Mouse (Mus musculus) embryo, embryonic 10.5 days (tissue): ENCODE data around the gene Taok3.

Experiments
- DNase-seq: peaks from one replicate; pipeline ENCODE4 v3.0.0-alpha.2; 2015; ENCODE audit warnings: low spot score

Taok3 gene

DNA sequence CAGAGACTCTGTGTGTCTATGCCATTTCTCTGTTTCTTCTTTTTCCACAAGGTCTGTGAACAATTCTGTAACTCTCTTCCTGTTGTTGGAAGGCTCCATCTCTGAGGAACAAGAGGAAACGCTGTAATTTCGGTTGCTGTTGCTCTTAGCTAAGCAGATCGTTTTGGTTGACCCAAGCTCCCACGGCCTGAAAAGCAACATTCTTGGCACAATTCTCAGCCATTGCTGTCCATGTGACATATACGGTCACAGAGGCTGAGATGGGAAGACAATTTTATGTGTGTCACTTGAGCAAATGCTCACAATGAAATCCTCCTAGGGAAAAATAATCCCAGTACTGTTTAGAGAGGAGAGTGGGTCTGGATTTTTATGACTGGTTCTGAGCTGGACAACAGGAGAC is 62.0 kb downstream of the Taok3 start:
- DNase-seq = no peak

DNA sequence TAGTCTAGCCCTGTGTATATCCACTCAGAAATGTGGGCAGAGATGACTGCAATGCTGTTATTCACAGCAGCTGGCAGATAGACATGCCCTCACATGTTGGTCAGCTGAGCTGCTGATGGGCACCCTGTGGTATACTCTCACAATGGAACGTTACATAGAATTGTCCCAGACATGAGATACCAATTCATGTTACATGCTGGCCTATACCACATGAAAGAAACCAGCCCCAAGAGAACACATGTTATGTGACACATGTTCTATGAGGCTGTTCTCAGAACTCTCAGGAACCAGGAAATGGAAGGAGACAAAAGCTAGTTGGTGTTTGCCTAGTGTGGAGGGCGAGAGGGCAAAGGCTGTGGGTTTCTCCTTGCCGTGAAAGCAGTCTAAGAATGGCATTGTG is 62.5 kb downstream of the Taok3 start:
- DNase-seq = no peak

DNA sequence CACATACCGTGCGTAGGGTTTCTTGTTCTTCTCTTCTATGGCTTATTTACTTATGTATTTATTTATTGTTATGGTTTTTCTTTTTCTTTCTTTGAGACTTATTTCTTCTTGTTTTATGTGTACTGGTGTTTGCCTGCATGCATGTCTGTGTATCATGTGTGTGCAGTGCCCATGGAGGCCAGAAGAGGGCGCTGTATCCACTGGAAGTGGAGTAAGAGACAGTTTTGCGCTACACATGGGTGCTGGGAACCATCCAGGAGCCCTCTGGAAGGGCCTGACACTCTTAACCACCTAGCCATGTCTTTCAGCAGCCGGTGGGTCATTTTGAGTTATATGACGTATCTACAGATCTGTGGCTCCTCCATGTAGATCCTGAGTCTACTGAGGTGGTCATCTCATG is 64.9 kb downstream of the Taok3 start:
- DNase-seq = no peak

DNA sequence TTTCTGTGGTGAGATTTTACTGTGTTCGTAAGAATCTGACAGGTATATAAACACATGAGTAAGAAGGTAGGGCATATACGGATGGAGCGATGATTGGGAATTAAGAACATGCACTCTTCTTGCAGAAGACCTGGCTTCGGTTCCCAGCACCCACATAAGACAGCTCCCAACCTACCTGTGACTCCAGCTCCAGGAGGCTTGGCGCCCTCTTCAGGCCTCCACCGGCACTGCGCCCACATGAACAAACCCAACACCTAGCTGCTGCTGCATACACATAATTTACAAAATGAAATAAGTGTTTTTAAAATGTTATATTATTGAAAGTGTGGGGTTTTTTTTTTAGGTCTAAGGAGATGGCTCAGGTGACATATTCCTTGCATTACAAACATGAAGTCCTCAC is 65.7 kb downstream of the Taok3 start:
- DNase-seq = no peak

DNA sequence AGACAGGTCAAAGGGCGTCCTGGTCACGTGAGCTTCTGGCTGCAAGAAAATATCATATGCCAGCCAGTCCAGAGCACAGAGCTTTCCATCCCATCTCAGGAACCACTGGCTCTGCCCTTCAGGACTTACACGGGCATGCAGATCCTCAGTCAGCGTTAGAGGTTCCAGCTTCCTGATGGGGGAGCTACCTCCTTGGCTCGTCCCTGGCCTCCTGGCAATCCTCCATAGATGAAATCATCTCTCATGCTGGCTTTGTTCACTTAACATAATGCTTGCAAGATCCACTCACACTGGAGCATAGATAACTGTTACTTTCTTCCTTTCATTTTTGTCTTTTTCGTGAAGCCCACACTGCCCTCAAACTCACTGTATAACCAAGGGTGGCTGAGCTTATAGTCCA is 72.1 kb downstream of the Taok3 start:
- DNase-seq = no peak

DNA sequence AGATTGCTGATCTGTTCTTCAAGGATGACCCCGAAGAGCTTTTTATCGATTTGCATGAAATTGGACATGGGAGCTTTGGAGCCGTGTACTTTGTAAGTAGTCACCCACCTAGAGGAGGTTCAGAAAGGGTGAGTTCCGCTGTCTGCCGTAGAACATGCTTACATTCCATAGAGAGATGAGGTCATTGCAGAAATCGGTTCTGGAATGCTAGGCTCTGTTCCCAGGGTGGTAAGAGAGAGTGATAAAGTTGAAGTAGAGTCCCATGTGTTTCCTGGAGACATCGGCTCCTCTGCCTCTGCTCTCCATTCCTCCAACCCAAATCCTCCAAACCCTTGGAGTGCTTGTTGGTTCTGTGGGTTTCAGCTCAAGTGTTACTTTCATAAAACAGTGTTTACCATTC is 73.8 kb downstream of the Taok3 start:
- no peak for DNase-seq

DNA sequence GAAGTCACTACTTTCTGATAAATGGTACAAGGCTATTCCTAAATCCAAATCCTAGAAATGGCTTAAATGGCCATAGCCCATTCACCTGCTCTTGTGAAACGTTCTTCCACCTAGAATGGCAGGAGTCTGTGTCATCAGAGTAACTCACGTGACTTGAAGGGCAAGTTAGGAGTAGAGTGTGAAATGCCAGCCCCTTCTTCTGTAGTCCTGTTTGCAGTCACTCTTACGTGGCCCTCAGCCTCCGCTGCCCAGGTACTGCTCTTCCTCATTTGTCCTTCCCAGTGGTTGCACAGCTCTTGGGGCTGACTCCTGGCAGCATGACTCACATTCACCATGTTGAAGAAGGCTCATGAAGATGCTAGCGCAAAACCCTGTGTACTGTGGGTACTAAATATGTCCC is 74.7 kb downstream of the Taok3 start:
- no peak for DNase-seq

DNA sequence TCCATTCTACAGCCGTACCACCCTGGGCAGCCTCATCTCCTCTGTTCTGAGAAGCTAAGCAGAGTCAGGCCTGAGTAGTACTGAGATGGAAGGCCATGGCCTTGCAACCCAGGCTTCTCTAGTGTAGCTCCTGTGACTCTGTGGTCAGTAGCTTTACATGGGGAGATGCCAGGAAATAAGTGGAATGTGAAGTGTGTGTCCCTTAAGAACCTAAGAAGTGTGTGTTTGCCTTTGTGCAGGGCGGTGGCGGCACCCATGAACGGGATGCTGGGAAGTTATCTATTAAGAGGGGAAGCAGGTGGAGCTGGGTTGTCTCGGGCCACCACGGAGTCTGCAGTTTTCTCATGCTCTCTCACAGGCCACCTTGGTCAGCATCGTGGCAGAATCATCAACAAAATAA is 76.6 kb downstream of the Taok3 start:
- no peak for DNase-seq

DNA sequence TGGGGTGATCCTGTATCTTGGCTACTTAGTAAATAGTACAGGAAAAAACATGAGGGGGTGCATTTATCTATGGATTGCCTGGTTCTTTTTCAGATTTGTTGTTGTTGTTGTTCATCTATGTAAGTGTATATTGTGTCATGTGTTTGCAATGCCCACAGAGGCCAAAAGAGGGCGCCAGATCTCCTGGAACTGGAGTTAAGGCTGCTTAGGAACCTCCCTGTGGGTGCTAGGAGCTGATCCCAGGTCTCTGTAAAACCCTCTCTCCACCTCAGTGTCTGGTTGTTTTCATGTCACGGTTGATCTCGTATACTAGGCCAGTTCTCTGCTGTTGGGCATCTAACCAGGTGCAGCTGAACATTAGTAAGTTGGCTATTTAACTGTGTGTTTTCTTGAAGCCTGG is 78.5 kb downstream of the Taok3 start:
- no peak for DNase-seq

DNA sequence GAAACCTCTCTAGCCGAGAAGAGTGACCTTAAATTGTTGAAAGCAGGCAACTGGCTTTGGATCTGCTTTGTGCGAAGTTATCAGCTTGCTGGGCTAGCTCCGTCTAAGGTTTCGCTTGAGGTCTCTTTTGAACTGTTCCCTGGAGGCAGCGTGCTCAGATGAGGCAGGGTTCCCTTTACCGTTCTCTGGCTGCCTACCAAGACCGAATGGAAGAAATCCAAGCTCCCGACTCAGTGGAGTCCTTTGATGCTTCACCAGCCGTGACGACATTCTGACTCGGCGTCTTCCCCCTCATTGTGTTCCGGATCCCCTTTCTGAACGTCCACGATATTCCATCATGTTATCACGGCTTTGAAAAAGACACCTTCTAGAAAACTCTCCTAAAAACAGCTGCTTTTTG is 87.4 kb downstream of the Taok3 start:
- DNase-seq = no peak

DNA sequence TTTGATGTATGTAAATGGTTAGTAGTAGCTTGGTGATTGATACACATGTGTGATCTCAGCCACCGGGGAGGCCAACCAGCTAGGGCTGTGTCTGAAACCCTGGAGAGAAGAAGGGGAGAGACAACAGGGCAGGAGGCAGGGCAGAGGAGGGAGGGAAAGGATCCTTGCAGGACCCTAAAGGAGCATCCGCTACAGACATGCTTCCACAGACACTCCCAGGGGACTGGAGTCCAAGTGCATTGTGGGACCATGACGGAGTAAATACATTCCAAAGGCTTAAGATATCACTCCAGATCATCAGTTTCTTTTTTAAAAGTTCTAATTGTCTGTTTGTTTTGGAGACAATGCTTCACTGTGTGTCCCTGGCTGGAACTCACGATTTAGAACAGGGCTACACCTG is 94.1 kb downstream of the Taok3 start:
- DNase-seq = no peak

DNA sequence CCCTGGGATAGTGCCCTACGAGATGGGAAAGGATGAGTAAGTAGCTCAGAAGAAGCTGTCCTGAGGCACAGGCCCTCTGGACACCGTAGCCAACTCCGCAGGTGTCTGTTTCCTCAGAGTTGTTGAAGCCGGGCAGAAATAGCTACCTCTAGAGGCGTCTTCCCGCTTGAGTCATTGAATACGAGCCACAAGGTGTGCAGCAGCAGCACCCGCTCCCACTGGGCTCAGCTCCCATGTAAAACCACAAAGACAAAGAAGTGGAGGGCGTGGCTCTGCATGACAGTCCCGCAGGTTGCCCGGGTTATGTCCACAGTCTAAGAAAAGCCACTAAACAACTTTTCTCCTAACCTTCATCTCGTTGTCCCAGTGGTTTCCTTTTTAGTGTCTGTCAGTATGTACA is 111.1 kb downstream of the Taok3 start:
- no peak for DNase-seq

DNA sequence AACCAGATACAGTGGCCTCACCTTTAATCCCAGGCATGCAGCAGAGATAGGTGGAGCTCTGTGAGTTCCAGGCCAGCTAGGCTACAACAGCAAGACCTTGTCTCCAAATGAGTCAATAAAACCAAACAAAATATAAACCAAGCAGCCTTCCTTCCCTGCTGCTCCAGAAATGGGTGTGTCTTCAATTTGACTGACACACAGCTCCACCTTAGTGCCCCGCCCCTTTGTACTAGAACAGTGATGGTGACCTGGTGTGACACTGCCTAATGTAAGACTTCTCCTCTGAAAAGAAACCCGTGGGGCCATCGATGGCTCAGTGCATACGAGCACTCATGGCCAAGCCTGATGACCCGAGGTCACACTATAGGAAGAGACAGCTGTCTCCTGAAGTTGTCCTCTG is 116.6 kb downstream of the Taok3 start:
- DNase-seq = no peak

DNA sequence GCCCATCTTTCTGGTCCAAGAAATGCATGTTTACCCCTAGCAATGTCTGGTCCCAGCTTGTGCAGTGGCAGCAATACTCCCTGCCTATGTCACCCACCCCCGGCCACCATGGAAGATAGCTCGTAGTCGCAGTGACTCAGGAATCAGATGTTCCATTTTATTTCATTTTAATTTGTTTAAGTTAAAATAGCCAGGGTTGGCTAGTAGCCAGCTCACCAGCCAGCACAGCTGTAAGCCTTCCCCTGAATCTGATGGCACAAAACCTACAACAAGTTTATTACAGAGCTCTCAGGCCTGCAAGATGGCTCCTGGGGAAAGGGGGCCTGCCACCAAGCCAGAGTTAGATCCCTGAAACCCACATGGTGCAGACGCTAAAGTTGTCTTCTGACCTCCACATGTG is 119.2 kb downstream of the Taok3 start:
- no peak for DNase-seq

DNA sequence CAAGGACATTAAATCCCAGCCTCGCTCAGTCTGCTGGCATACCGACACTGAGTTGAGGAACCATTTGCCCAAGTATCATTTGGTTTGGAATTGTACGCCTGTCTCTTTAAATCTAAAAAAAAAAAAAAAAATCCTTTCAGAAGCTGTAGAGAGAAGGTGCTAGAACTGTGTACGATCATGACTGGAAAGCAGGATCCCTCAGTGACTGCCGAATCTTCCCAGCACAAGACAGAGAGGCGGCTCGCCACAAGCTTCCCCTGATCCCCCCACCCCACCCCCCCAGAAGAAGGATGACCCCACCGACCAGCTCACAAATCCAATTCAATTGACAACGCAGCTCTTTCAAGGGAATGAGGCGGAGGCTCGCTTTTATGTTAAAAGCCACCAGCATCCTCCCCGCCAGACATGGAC is 120.4 kb downstream of the Taok3 start:
- peak; percentile 52 for DNase-seq

DNA sequence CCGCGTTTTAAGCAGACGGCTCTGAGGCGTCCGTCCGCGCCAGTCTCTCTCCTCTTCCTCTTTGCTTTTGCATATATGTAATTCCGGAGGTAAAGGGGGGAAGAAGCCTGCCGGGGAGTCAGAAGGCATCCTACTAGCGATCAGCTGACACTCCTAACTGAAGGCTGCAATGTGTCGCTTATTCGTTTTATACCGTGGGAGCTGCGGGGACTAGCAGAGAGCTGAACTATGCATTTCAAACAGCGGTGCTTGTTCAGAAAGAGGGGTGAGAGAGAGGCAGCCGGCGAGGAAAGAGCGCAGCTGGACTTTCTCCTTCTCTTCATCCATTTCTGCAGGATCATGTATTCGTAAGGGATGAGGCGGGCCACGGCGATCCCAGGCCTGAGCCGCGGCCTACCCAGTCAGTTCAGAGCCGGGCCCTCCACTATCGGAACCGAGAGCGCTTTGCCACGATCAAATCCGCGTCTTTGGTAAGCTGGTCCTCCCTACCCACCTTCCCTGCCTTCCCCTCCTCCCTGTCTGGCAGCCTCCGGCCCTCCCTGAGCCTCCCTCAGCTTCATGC is 120.9 kb downstream of the Taok3 start:
- peak; percentile 55 for DNase-seq

DNA sequence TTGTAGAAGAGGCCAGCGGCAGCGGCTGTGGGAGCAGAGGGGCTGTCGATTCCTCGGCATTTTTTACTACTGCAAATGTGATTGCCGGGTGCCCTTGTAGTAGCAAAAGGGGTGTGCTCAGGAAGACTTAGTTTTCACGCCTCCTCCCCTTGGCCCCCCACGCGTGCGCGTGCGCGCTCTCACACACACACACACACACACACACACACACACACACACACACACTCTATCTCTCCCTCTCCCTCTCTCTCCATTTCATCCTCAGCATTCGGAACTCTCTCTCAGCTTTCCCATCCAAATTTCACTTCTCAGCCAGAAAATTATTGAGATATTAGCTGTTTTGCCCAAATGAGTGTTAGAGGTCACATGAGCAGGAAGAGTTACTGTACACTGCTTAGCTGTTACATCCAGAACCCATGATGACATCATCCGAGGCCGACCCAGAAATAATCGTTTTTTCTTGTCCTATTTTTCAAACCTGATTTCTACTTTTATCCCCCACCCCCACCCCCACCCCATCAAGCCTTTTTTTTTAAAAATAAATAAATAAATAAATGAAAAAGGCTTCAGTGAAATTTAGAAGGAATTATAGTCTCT is 122.1 kb downstream of the Taok3 start:
- DNase-seq = peak; percentile 12

DNA sequence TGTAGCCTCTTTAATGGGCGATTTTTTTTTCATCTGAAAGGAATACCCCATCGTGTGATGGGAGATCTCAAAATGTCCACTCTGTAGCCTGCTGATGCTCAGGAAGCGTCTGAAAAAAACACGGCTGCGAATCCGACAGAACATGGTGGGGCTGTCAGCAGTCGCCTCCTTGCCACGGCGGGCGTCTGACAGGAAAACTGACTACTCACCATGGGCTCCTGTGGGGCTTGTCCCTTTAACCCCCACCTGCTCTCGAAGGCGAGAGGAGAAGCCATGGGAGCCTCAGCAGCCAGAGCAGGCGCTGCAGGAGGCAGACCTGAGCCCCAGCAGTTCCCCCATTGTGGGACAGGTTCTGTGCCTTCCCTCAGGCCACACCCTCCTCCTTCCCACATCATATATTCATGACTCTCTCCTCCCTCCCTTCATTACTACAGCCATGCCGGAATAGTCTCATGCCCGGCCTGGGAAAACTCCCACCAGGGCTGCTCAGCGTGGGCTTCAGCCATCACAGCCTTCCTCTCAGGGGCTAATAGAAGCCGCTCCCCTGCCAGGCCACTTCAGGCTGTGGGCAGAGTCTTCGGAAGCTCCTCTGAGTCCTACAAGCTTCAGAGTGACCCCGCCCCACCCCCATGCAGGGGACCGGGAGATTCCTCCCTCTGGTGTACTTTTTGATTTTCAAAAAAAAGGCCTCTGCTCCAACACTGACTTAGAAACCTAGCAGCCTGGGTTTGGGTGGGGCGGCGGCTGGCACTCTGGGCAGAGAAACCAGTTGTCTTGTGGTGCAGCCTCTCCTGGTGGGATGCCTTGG is 122.9 kb downstream of the Taok3 start:
- DNase-seq = peak; percentile 12

DNA sequence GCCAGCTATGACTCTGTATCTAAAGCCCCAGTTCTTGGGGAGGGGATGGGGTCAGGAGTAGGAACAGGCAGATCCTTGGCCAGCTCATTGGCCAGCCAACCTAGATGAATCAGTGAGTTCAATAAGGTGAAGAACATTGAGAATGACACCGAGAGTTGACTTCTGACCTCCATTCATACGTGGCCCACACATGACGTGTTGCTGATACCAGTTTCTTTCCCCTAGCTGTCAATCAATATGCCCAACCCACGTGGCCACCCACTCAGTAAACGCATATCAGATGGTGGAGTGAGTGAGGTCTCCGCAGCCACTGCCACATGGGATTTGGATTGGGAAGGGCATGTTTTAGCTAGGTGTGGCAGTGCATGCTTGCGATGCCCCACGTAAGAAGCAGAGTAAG is 125.2 kb downstream of the Taok3 start:
- no peak for DNase-seq

DNA sequence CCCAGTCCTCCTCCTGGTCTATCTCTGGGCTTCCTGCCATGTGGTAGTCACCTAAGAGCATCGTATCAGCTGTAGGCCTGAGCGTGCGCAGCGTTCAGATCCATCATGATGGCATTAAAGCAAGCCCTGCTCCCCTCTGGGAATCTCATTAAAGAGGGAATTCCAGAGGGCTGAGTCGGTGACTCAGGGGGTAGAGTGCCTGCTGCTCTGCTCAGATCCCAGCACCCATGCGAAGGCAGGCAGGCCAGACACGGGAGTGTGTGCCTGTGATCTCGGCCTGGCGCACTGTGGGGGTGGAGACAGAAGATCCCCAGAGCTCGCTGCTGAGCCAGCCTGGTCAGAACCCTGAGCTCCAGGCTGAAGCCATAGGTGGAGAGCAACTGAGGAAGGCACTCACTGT is 128.4 kb downstream of the Taok3 start:
- DNase-seq = peak; percentile 13

DNA sequence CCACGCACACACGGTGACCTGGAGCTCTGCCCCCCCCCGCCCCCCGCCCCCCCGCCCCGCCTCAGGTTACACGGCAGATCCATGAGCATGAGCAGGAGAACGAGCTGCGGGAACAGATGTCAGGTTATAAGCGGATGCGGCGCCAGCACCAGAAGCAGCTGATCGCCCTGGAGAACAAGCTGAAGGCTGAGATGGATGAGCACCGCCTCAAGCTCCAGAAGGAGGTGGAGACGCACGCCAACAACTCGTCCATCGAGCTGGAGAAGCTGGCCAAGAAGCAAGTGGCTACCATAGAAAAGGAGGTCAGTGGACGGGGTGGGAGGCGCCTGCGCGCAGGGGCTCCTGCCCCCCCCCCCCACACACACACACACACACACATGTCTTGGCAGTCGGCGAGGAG is 130.9 kb downstream of the Taok3 start:
- DNase-seq = no peak

DNA sequence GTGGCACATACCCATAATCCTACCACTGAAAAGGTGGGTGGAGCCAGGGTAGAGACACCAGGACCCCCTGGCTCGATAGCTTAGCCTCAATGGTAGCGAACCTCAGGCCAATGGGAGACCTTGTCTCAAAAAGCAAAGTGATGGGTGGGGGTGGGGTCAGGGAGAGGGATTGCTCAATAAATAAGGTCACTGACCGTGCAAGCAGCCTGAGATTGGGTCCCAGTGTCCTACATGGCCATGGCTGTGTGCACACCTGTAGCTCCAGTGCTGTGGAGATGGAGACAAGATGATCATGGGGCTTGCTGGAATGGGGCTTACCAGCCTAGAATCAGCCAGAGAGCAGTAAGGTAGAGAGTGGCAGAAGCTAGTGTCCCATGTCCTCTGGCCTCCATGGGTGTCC is 131.8 kb downstream of the Taok3 start:
- DNase-seq = no peak

DNA sequence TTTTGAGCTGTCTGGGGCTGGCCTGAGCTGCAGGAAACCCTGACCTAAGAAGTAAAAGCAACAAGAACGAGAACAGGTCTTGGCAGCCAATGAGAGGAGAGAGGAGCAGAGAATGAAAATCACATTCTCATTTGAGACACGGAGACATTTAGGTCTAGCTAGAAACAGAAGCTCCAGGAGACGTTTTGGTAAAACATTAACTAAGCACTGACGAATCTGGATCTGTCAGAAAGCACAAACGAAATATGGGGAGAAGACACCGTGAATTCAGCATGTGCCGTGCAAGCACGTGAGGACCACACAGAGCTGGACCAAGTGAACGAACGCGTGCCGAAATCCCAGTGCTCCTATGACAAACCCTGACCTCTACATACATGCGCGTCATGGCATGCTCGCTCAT is 138.3 kb downstream of the Taok3 start:
- no peak for DNase-seq

DNA sequence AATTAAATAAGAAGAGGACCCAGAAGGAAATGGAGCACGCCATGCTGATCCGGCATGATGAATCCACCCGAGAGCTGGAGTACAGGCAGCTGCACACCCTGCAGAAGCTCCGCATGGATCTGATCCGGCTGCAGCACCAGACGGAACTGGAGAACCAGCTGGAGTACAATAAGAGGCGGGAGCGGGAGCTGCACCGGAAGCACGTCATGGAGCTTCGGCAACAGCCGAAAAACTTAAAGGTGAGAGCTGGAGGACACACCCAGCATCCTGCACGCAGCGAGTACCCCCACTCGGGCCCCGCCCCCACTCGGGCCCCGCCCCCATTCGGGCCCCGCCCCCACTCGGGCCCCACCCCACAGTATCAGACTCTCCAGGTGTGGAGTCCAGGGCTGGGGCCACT is 143.6 kb downstream of the Taok3 start:
- no peak for DNase-seq
